Mouse (Mus musculus): ENCODE results near the gene Krtap31-1. TPM values are rescaled to one million over a fixed set of nuclear protein-coding genes. Genes with fewer than 3 reads are reported as not detected.
"Not testable (repeated sequence)": the region's sequence is repeated elsewhere in the genome, so short reads cannot be mapped to it uniquely, and the experiment has no call there.

Krtap31-1 gene
- not detected in 2 replicates for polyA plus RNA-seq (2016; fragmentation: Nextera tagmentation; extraction: Ambion mirVana)

DNA sequence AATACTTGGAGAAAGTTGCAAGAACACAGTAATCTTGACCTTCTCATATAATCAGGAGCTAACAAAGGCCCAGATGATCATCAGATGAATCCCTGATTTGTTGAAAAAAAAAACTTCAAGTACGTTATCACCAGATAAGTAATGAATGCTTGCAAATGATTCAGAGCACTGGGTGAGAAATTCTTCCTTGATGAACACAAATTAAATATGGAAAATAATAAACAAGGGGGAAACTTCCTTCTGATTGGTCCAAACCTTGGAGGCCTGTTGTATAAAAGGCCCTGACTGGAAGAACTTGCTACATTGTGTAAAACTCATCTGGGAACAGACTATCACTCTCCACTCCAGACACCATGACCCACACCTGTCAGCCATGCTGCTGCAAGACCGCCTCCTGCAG is at the start of gene Krtap31-1:
TSS of gene Krtap31-1 (plus strand) at position 301 of the 400 bp plus-strand sequence.
- no peaks in the 10 kb centered on the region for H3K27me3 ChIP-seq (ENCODE audit: insufficient read depth, poor library complexity, severe bottlenecking)
- whole genome bisulfite sequencing: 76% methylated on average over 2 of the region's 2 CpGs
- no peaks in the 10 kb centered on the region for H3K9me3 ChIP-seq
- no peak within 1 kb of the TSS for H3K4me3 ChIP-seq
- no peak within 1 kb of the TSS for H3K27ac ChIP-seq
- DNase-seq (ENCODE audit: low spot score): no peak
- H3K4me1 ChIP-seq: no peaks in the 10 kb centered on the region
- no peaks in the 10 kb centered on the region for H3K36me3 ChIP-seq

DNA sequence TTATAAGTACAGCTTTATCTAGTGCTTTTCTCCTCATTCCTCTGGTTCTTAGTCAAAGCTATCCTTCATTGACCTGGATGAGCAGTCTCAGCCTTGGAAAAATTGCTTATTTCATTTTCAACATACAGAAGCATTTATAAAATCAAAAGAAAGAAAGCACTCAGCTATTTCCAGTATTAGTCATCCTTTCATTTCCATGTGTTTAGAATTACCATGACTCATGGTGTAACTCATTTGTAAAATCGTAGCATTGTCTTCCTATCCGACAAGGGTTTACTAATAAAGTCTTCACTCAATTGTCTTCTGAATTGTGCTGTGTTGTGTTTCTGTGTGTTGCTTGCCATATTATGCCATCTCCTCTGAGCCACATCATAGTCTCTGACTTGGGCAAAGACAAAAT is 49.0 kb upstream of the Krtap31-1 start:
- Histone ChIP-seq H3K4me3 (no peak overlapping the region), H3K27me3 (ENCODE audit: insufficient read depth, poor library complexity, severe bottlenecking) (no peaks in the 10 kb centered on the region), H3K27ac (no peak overlapping the region), H3K4me1 (no peaks in the 10 kb centered on the region), H3K36me3 (no peaks in the 10 kb centered on the region), H3K9me3 (no peaks in the 10 kb centered on the region)
- DNase-seq (ENCODE audit: low spot score): no peak
- WGBS: 83% methylated on average over 2 of the region's 2 CpGs

DNA sequence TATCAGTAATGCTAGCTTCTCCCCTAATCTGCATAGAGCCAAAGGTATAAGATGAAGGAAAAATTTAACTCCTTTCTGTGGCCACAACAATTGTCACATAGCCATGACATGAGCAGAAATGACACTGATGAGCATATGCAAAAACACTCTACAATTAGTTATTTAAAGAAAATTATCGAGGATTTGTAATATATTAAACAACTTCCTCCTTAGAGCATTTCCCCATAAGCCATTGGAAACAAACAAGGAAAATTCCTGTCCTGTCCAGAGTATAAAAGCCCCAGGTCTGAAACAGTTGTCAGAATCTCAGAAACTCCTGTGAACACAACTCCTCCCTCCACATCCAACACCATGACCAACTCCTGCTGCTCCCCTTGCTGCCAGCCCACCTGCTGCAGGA is 43.5 kb upstream of the Krtap31-1 start, which contains the start of gene Gm11559:
TSS of gene Gm11559 (plus strand) at position 301 of the 400 bp plus-strand sequence.
- H3K4me3 ChIP-seq; H3K4me1 ChIP-seq; H3K27me3 ChIP-seq (ENCODE audit: insufficient read depth, poor library complexity, severe bottlenecking); H3K9me3 ChIP-seq; H3K36me3 ChIP-seq; H3K27ac ChIP-seq; DNase-seq (ENCODE audit: low spot score): not testable (repeated sequence)
- WGBS: 52% methylated on average over 1 of the region's 1 CpGs

DNA sequence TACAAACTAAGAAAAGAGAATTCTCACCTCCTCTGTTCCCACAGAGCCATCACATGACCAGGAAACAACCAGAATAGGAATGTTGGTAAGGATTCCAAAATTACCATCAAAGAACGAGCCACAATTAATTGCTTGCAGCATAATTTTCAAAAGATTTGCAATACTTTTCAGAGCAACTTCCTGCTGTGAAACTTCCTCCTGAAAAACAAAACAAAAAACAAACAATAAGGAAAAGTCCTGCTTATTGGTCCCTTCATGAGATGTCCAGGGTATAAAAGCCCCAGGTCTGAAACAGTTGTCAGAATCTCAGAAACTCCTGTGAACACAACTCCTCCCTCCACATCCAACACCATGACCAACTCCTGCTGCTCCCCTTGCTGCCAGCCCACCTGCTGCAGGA is 34.6 kb upstream of the Krtap31-1 start, which contains the start of gene Krtap9-1:
TSS of gene Krtap9-1 (plus strand) at position 301 of the 400 bp plus-strand sequence.
- not testable (repeated sequence) for DNase-seq (ENCODE audit: low spot score); H3K36me3 ChIP-seq; H3K9me3 ChIP-seq; H3K4me3 ChIP-seq; H3K4me1 ChIP-seq; H3K27me3 ChIP-seq (ENCODE audit: insufficient read depth, poor library complexity, severe bottlenecking); H3K27ac ChIP-seq
- 78% methylated on average over 1 of the region's 1 CpGs for WGBS

DNA sequence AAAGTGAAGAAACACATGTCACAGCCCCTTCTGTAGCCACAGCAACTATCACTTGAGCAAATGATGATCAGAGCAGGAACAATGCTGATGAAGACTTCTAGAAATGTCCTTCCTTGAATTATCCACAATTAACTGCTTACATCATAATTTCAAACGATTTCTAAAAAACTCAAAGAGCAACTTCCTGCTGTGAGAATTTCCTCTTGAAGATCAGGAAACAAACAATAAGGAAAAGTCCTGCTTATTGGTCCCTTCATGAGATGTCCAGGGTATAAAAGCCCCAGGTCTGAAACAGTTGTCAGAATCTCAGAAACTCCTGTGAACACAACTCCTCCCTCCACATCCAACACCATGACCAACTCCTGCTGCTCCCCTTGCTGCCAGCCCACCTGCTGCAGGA is 28.8 kb upstream of the Krtap31-1 start, which contains the start of gene Gm11567:
TSS of gene Gm11567 (plus strand) at position 301 of the 400 bp plus-strand sequence.
- H3K27me3 ChIP-seq (ENCODE audit: insufficient read depth, poor library complexity, severe bottlenecking); H3K36me3 ChIP-seq; H3K9me3 ChIP-seq; H3K4me1 ChIP-seq; H3K27ac ChIP-seq; DNase-seq (ENCODE audit: low spot score); H3K4me3 ChIP-seq: not testable (repeated sequence)
- WGBS: 55% methylated on average over 1 of the region's 1 CpGs

DNA sequence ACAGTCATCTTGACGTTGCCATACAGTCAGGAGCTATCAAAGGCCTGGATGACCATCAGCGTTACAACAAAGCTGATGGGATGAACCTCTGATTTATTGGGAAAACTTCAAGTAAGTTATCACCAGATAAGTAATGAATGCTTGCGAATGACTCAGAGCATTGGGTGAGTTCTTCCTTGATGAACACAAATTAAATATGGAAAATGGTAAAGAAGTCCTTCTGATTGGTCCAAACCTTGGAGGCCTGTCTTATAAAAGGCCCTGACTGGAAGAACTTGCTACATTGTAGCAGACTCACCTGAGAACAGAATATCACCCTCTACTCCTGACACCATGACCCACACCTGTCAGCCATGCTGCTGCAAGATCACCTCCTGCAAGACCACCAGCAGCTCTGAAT is 6.7 kb downstream of the Krtap31-1 start, which contains the start of gene Gm11565:
TSS of gene Gm11565 (plus strand) at position 301 of the 400 bp plus-strand sequence.
- 87% methylated on average over 3 of the region's 3 CpGs for WGBS
- H3K27ac ChIP-seq: no peak within 1 kb of the TSS
- no peaks in the 10 kb centered on the region for H3K4me1 ChIP-seq
- no peak within 1 kb of the TSS for H3K4me3 ChIP-seq
- no peak for DNase-seq (ENCODE audit: low spot score)
- H3K36me3 ChIP-seq: no peaks in the 10 kb centered on the region
- H3K27me3 ChIP-seq (ENCODE audit: insufficient read depth, poor library complexity, severe bottlenecking): no peaks in the 10 kb centered on the region
- H3K9me3 ChIP-seq: no peaks in the 10 kb centered on the region

DNA sequence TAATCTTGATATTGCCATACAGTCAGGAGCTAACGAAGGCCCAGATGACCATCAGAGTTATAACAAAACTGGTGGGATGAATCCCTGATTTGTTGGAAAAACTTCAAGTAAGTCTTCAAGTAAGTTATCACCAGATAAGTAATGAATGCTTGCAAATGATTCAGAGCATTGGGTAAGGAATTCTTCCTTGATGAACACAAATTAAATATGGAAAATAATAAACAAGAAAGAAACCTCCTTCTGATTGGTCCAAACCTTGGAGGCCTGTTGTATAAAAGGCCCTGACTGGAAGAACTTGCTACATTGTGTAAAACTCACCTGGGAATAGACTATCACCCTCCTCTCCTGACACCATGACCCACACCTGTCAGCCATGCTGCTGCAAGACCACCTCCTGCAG is 28.3 kb downstream of the Krtap31-1 start, which contains the start of gene Krtap31-2:
TSS of gene Krtap31-2 (plus strand) at position 301 of the 400 bp plus-strand sequence.
- Histone ChIP-seq H3K27me3 (ENCODE audit: insufficient read depth, poor library complexity, severe bottlenecking) (0 out of 2 replicates have a peak, but pooled peaks cover 6% of the 10 kb centered on the region), H3K9me3 (no peaks in the 10 kb centered on the region), H3K36me3 (no peaks in the 10 kb centered on the region), H3K4me1 (no peaks in the 10 kb centered on the region), H3K27ac (no peak within 1 kb of the TSS), H3K4me3 (no peak within 1 kb of the TSS)
- no peak for DNase-seq (ENCODE audit: low spot score)
- 79% methylated on average over 1 of the region's 1 CpGs for WGBS

DNA sequence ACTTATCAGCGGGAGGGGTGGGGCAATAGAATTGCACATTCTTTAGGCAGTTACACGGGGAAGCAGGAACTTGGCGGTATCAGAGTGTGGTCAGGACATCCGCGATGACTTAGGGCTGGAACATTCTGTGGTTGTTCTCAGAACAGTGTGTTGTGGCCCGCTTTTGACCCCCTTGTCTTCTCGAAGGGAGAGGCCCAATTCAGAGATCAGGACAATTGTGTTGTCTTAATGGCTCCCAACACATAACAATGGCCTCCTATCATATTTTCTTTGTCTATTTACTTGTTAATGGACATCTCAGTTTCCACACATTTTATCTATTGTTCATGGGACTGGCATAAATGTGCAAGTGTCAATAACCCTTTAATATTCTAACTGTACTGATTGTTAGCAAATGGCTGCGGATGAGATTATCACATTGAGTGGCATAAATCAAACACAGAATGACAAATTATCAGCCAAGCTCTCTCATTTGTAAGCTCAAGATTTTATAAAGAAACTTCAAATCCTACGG is 30.1 kb downstream of the Krtap31-1 start:
- no peak for DNase-seq (ENCODE audit: low spot score)
- H3K27me3 ChIP-seq (ENCODE audit: insufficient read depth, poor library complexity, severe bottlenecking): no peaks in the 10 kb centered on the region
- H3K4me3 ChIP-seq: no peak overlapping the region
- no peak overlapping the region for H3K27ac ChIP-seq
- no peaks in the 10 kb centered on the region for H3K36me3 ChIP-seq
- H3K9me3 ChIP-seq: no peaks in the 10 kb centered on the region
- 79% methylated on average over 9 of the region's 9 CpGs for WGBS
- no peaks in the 10 kb centered on the region for H3K4me1 ChIP-seq

DNA sequence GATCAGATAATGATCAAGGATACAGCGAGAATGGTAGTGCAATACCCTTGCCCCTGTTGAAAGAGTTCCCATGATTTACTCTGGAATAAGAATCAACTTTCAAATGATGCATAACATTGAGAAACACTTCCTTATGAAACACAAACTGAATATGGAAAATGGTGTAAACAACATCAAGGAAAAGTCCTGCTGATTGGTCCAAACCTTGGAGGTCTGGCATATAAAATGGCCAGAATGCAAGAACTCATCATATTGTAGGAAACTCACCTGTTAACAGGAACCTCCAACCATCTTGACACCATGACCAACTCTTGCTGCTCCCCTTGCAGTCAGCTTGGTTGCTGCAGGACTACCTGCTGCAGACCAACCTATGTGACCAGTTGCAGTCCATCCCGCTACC is 40.5 kb downstream of the Krtap31-1 start, which contains the start of gene Krtap9-5:
TSS of gene Krtap9-5 (plus strand) at position 301 of the 400 bp plus-strand sequence.
- H3K27me3 ChIP-seq (ENCODE audit: insufficient read depth, poor library complexity, severe bottlenecking): no peaks in the 10 kb centered on the region
- no peaks in the 10 kb centered on the region for H3K9me3 ChIP-seq
- no peaks in the 10 kb centered on the region for H3K36me3 ChIP-seq
- no peak within 1 kb of the TSS for H3K4me3 ChIP-seq
- WGBS: 83% methylated on average over 2 of the region's 2 CpGs
- H3K4me1 ChIP-seq: no peaks in the 10 kb centered on the region
- no peak within 1 kb of the TSS for H3K27ac ChIP-seq
- no peak for DNase-seq (ENCODE audit: low spot score)

Other genes with a start within 250 kb of the Krtap31-1 start
- gene Gm11563, start 249.0 kb upstream of the Krtap31-1 start, polyA plus RNA-seq (2016; fragmentation: Nextera tagmentation; extraction: Ambion mirVana): not detected in 2 replicates
- not detected in 2 replicates for gene Krtap4-6, start 242.0 kb upstream of the Krtap31-1 start, polyA plus RNA-seq (2016; fragmentation: Nextera tagmentation; extraction: Ambion mirVana)
- gene Gm14190, start 217.2 kb upstream of the Krtap31-1 start, polyA plus RNA-seq (2016; fragmentation: Nextera tagmentation; extraction: Ambion mirVana): not detected in 2 replicates
- gene Gm14180, start 173.6 kb upstream of the Krtap31-1 start, polyA plus RNA-seq (2016; fragmentation: Nextera tagmentation; extraction: Ambion mirVana): not detected in 2 replicates
- gene Gm11595, start 135.0 kb upstream of the Krtap31-1 start, polyA plus RNA-seq (2016; fragmentation: Nextera tagmentation; extraction: Ambion mirVana): not detected in 2 replicates
- not detected in 2 replicates for gene Krtap4-8, start 127.2 kb upstream of the Krtap31-1 start, polyA plus RNA-seq (2016; fragmentation: Nextera tagmentation; extraction: Ambion mirVana)
- not detected in 2 replicates for gene Krtap4-9, start 122.7 kb upstream of the Krtap31-1 start, polyA plus RNA-seq (2016; fragmentation: Nextera tagmentation; extraction: Ambion mirVana)
- gene Gm11596, start 114.5 kb upstream of the Krtap31-1 start, polyA plus RNA-seq (2016; fragmentation: Nextera tagmentation; extraction: Ambion mirVana): not detected in 2 replicates
- gene Gm11569, start 109.0 kb upstream of the Krtap31-1 start, polyA plus RNA-seq (2016; fragmentation: Nextera tagmentation; extraction: Ambion mirVana): not detected in 2 replicates
- gene Gm11554, start 103.5 kb upstream of the Krtap31-1 start, polyA plus RNA-seq (2016; fragmentation: Nextera tagmentation; extraction: Ambion mirVana): not detected in 2 replicates
- gene Krtap4-13, start 98.0 kb upstream of the Krtap31-1 start, polyA plus RNA-seq (2016; fragmentation: Nextera tagmentation; extraction: Ambion mirVana): not detected in 2 replicates
- gene Gm11564, start 92.3 kb upstream of the Krtap31-1 start, polyA plus RNA-seq (2016; fragmentation: Nextera tagmentation; extraction: Ambion mirVana): not detected in 2 replicates
- not detected in 2 replicates for gene 2300003K06Rik, start 69.9 kb upstream of the Krtap31-1 start, polyA plus RNA-seq (2016; fragmentation: Nextera tagmentation; extraction: Ambion mirVana)
- gene Krtap4-16, start 56.3 kb upstream of the Krtap31-1 start, polyA plus RNA-seq (2016; fragmentation: Nextera tagmentation; extraction: Ambion mirVana): not detected in 2 replicates
- not detected in 2 replicates for gene Gm11568, start 50.0 kb upstream of the Krtap31-1 start, polyA plus RNA-seq (2016; fragmentation: Nextera tagmentation; extraction: Ambion mirVana)
- gene Gm11559, start 43.4 kb upstream of the Krtap31-1 start, polyA plus RNA-seq (2016; fragmentation: Nextera tagmentation; extraction: Ambion mirVana): not detected in 2 replicates
- not detected in 2 replicates for gene Krtap9-1, start 34.5 kb upstream of the Krtap31-1 start, polyA plus RNA-seq (2016; fragmentation: Nextera tagmentation; extraction: Ambion mirVana)
- not detected in 2 replicates for gene Gm11567, start 28.7 kb upstream of the Krtap31-1 start, polyA plus RNA-seq (2016; fragmentation: Nextera tagmentation; extraction: Ambion mirVana)
- gene Gm11565, start 6.8 kb downstream of the Krtap31-1 start, polyA plus RNA-seq (2016; fragmentation: Nextera tagmentation; extraction: Ambion mirVana): not detected in 2 replicates
- gene Krtap31-2, start 28.4 kb downstream of the Krtap31-1 start, polyA plus RNA-seq (2016; fragmentation: Nextera tagmentation; extraction: Ambion mirVana): not detected in 2 replicates
- gene Krtap9-5, start 40.6 kb downstream of the Krtap31-1 start, polyA plus RNA-seq (2016; fragmentation: Nextera tagmentation; extraction: Ambion mirVana): not detected in 2 replicates
- gene Krtap29-1, start 71.1 kb downstream of the Krtap31-1 start, polyA plus RNA-seq (2016; fragmentation: Nextera tagmentation; extraction: Ambion mirVana): not detected in 2 replicates
- gene Krtap16-1, start 78.7 kb downstream of the Krtap31-1 start, polyA plus RNA-seq (2016; fragmentation: Nextera tagmentation; extraction: Ambion mirVana): not detected in 2 replicates
- 0.30 TPM in 1 of 2 replicates, not detected in the other for gene Krtap17-1, start 86.1 kb downstream of the Krtap31-1 start, polyA plus RNA-seq (2016; fragmentation: Nextera tagmentation; extraction: Ambion mirVana)
- not detected in 2 replicates for gene Krt33a, start 108.3 kb downstream of the Krtap31-1 start, polyA plus RNA-seq (2016; fragmentation: Nextera tagmentation; extraction: Ambion mirVana)
- not detected in 2 replicates for gene Krt33b, start 121.9 kb downstream of the Krtap31-1 start, polyA plus RNA-seq (2016; fragmentation: Nextera tagmentation; extraction: Ambion mirVana)
- gene Krt34, start 133.6 kb downstream of the Krtap31-1 start, polyA plus RNA-seq (2016; fragmentation: Nextera tagmentation; extraction: Ambion mirVana): not detected in 2 replicates
- gene Krt31, start 142.6 kb downstream of the Krtap31-1 start, polyA plus RNA-seq (2016; fragmentation: Nextera tagmentation; extraction: Ambion mirVana): not detected in 2 replicates
- gene Krt32, start 180.3 kb downstream of the Krtap31-1 start, polyA plus RNA-seq (2016; fragmentation: Nextera tagmentation; extraction: Ambion mirVana): not detected in 2 replicates
- gene Krt35, start 188.3 kb downstream of the Krtap31-1 start, polyA plus RNA-seq (2016; fragmentation: Nextera tagmentation; extraction: Ambion mirVana): not detected in 2 replicates
- 0.08 TPM in 1 of 2 replicates, not detected in the other for gene Krt36, start 197.7 kb downstream of the Krtap31-1 start, polyA plus RNA-seq (2016; fragmentation: Nextera tagmentation; extraction: Ambion mirVana)
- 0.10 TPM in 1 of 2 replicates, not detected in the other for gene Krt13, start 213.6 kb downstream of the Krtap31-1 start, polyA plus RNA-seq (2016; fragmentation: Nextera tagmentation; extraction: Ambion mirVana)
- 0.11 and 1.5 TPM in 2 replicates for gene Krt15, start 228.0 kb downstream of the Krtap31-1 start, polyA plus RNA-seq (2016; fragmentation: Nextera tagmentation; extraction: Ambion mirVana)
- gene Krt19, start 240.7 kb downstream of the Krtap31-1 start, polyA plus RNA-seq (2016; fragmentation: Nextera tagmentation; extraction: Ambion mirVana): 76.3 and 86.1 TPM in 2 replicates

Measured in heart, embryonic 10.5 days (tissue).